Mouse (Mus musculus) heart, postnatal 0 days (tissue): ENCODE measurements around the gene Ptpn6. TPM values are rescaled to one million over a fixed set of nuclear protein-coding genes. Genes with fewer than 3 reads are reported as not detected.
A peak's percentile ranks its signal among the peaks of the same experiment; 100 is the strongest.

Experiments
- ATAC-seq: fragments of 200-750 bp; cut with Nextera tagmentation; 2 replicates; pipeline ENCODE4 v1.8.0; 2017; ENCODE audit warnings: low read depth, moderate number of reproducible peaks, moderate library complexity; ENCODE audit not compliant: insufficient read depth
- DNase-seq: peaks from one replicate; pipeline ENCODE4 v3.0.0-alpha.2; 2016; ENCODE audit warnings: low spot score
- H3K27ac ChIP-seq: fragments of 300-500 bp; sonication (generic); 2 replicates; pipeline ENCODE4 v1.5.1; 2014; ENCODE audit warnings: low read depth, mild to moderate bottlenecking
- H3K27me3 ChIP-seq: fragments of 300-500 bp; sonication (generic); 2 replicates; pipeline ENCODE4 v1.6.1; 2014; ENCODE audit warnings: low read length, mixed read lengths; ENCODE audit not compliant: control insufficient read depth, insufficient read depth
- H3K36me3 ChIP-seq: fragments of 300-500 bp; sonication (generic); replicated peaks from 2 replicates; pipeline ENCODE4 v1.6.1; 2014; ENCODE audit warnings: low read length, mixed read lengths; ENCODE audit not compliant: control insufficient read depth, insufficient read depth
- H3K4me1 ChIP-seq: fragments of 300-500 bp; sonication (generic); 2 replicates; pipeline ENCODE4 v1.6.1; 2014; ENCODE audit warnings: antibody characterized with exemption; ENCODE audit not compliant: control insufficient read depth, insufficient read depth
- H3K4me2 ChIP-seq: fragments of 300-500 bp; sonication (generic); 2 replicates; pipeline ENCODE4 v1.6.1; 2014; ENCODE audit warnings: low read depth, mild to moderate bottlenecking, low read length, moderate library complexity
- H3K4me3 ChIP-seq: fragments of 300-500 bp; sonication (generic); 2 replicates; pipeline ENCODE4 v1.5.1; 2014; ENCODE audit warnings: low read depth, low read length
- H3K9ac ChIP-seq: fragments of 300-500 bp; sonication (generic); replicated peaks from 2 replicates; pipeline ENCODE4 v1.6.1; 2014; ENCODE audit warnings: low read depth, low read length, mixed read lengths
- H3K9me3 ChIP-seq: fragments of 300-500 bp; sonication (generic); replicated peaks from 2 replicates; pipeline ENCODE4 v1.6.1; 2016; ENCODE audit warnings: low read length; ENCODE audit not compliant: control insufficient read depth
- CTCF ChIP-seq: IDR thresholded peaks from 2 replicates; pipeline ENCODE4 v1.5.1; 2016; ENCODE audit warnings: antibody characterized with exemption, control low read depth, low read depth
- EP300 ChIP-seq: IDR thresholded peaks from 2 replicates; pipeline ENCODE4 v1.6.1; 2016; ENCODE audit warnings: antibody characterized with exemption, low read depth
- WGBS: fragments of 180-500 bp; shearing (Covaris S2); extraction: QIAGEN DNeasy Blood & Tissue Kit; methylation state at CpG from one replicate; pipeline ENCODE4 v1.1.7; 2014; 5-methylcytosine and 5-hydroxymethylcytosine counted together
- polyA plus RNA-seq: library from polyadenylated mRNA; unstranded; fragments of >200 nt; fragmentation: Nextera tagmentation; extraction: Ambion mirVana; gene quantifications from 2 replicates; pipeline ENCODE4 v1.2.1, GENCODE M21; 2015
- total RNA-seq: library from RNA; depleted of rRNA; stranded (reverse); fragments of >200 nt; gene quantifications from 2 replicates; pipeline ENCODE4 v1.2.3, GENCODE M21; 2014; ENCODE audit warnings: low replicate concordance

The Ptpn6 gene
- total and polyA plus RNA-seq, 2 experiments from 2014 or later, result 4.5 to 6.3 TPM

DNA sequence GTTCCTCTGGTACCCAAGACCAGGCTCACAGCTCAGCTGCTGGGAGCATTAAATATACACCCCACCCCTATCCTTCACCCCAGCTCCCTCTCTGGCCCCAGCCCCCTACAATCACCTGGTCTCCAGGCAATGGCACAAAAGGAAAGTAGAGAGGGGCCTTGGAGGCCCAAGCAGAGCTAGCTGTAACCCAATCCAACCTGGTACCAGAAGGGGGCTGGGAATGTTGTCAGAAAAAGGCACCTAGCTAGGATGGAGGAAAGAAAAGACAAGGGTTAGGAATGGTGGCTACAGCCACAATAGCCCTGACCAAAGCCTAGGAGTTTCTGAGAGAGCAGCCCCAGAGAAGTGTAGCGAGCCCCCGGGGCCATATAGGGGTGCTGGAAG lies 20.3 kb upstream of the Ptpn6 start:
- Histone ChIP-seq H3K9me3 (no peaks in the 10 kb centered on the region), H3K27ac (peak overlapping the region; percentile 96), H3K36me3 (0 out of 2 replicates have a peak, but pooled peaks cover under 1% of the 10 kb centered on the region), H3K4me1 (peaks cover 43% of the 10 kb centered on the region), H3K4me3 (no peak overlapping the region), H3K27me3 (no peaks in the 10 kb centered on the region), H3K4me2 (peak overlapping the region; percentile 86), H3K9ac (peak overlapping the region; percentile 38)
- ATAC-seq (no peak), DNase-seq (no peak)
- TF ChIP-seq EP300, result no peak
- no peak for TF ChIP-seq CTCF
- 42% methylated on average over 2 of the region's 2 CpGs for WGBS

DNA sequence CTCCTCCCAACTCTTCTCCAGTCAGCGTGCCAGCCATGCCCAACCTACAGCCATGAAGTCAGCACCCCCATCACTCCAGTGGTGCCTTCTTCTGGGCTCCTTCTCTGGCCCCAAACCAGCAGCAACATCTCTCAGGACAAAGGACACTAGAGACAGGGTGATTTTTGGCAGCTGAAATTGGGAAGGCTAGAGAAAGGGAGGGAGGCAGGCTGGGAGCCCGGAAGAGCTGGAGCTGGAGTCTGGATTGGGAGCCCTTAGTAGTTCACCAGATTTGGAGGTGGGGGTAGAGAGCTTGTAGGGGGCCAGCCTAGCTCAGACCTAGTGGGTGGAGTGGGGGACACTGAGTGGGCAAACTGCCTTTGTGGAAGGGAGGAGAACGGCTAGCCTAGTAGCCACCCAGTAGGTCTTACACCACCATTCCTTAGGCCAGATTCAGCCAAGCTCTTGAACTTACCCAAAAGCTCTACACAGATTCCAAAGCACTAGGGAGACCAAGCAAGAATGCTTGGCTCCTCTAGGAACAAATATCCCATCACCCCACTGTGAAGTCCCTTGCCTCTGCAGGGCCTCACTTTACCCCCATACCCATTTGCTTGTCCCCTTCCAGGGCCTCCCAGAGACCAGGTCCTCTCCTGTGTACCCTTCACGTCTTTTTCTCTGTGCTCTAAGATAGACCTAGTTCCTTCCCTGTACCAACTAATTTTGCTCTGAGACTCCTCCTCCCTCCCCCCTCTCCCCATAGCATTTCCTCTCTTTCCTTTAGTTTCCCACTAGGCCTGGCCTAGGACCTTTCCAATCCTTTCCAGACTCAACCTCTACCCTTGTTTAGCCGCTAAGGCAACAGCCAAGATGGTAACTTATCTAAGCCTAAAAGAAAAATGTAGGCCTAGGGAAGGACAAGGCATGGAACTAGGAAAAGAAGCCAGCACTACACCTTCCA lies 19.7 kb upstream of the Ptpn6 start:
- Histone ChIP-seq H3K9me3 (no peaks in the 10 kb centered on the region), H3K36me3 (peaks cover 4% of the 10 kb centered on the region; the same call in 1 of the 2 replicates), H3K27ac (peak overlapping the region; percentile 96), H3K4me2 (peak overlapping the region; percentile 86), H3K4me1 (peaks cover 43% of the 10 kb centered on the region), H3K27me3 (no peaks in the 10 kb centered on the region), H3K9ac (peak overlapping the region; percentile 38), H3K4me3 (peak overlapping the region; percentile 93)
- WGBS, result 23% methylated on average over 5 of the region's 5 CpGs
- ATAC-seq (peak; percentile 15; the same call in 1 of the 2 replicates), DNase-seq (peak; percentile 58)
- no peak for TF ChIP-seq EP300
- TF ChIP-seq CTCF, result no peak

DNA sequence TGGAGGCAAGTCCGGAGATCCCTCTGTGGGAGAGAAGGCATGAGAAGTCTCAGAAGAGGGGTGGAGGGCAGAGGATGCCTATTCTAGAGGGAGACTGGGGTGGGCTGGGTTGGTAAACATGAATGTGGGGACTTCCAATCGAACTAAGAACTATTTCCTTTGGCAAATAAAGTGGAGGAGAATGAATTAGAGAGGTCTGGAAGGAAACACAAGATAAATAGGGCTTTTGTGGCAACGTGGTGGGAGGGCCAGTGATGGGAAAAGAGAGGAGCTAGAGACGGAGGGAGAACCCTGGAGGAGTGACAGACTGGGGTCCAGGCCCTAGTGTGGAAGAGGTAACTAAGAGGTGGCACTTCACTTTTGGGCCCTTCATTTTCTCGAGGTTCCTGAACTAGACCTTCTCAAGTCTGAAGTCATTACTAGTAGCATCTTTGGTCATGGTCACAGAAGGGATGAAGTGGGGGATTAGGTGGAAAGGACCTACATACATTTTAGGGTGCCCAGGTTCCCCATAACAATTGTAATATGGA lies 18.9 kb upstream of the Ptpn6 start:
- peak overlapping the region; percentile 96 for H3K27ac ChIP-seq
- H3K9ac ChIP-seq, result peak overlapping the region; percentile 99
- no peak for TF ChIP-seq CTCF
- no peak for TF ChIP-seq EP300
- ATAC-seq (no peak), DNase-seq (no peak)
- H3K27me3 ChIP-seq, result no peaks in the 10 kb centered on the region
- peak overlapping the region; percentile 93 for H3K4me3 ChIP-seq
- peaks cover 43% of the 10 kb centered on the region for H3K4me1 ChIP-seq
- H3K9me3 ChIP-seq, result no peaks in the 10 kb centered on the region
- H3K4me2 ChIP-seq, result peak overlapping the region; percentile 86
- WGBS, result 15% methylated on average over 5 of the region's 5 CpGs
- peaks cover 4% of the 10 kb centered on the region; the same call in 1 of the 2 replicates for H3K36me3 ChIP-seq

DNA sequence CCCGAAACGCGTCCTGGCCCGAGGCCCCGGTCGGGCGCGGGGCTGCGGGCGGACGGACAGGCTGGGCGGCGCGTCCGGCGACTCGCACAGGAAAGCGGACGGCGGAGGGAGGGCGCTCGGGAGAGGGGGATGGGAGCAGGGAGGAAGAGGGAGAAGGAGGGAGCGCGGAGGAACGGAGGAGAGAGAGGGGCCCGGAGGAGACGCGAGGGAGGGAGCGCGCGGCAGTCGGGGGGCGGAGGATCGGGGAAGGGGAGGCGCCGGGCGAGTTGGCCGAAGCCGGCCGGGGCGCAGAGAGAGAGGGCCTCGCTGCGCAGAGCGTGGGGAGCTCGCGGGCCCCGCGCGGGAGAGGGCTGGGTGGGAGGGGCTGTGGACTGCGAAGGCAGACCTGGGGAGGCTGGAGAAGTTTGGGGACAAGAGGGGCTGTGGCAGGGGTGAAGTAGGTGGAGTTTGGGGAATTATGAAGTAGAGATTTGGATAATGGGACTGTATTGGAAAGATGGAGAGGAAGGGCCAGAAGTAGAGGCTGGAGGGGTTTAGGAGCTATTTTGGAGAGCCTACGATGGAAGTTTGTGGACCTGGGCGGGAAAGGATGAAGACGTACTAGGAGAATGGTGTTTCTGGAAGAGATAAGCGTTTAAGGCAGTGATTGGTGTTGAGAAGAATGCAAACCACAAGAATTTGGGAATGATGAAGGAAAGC lies 18.3 kb upstream of the Ptpn6 start:
- Histone ChIP-seq H3K4me1 (peaks cover 43% of the 10 kb centered on the region), H3K4me2 (peak overlapping the region; percentile 86), H3K27ac (peak overlapping the region; percentile 96), H3K27me3 (no peaks in the 10 kb centered on the region), H3K9ac (peak overlapping the region; percentile 99), H3K4me3 (peak overlapping the region; percentile 93), H3K9me3 (no peaks in the 10 kb centered on the region), H3K36me3 (peaks cover 4% of the 10 kb centered on the region; the same call in 1 of the 2 replicates)
- WGBS, result under 1% methylated on average over 48 of the region's 54 CpGs
- DNase-seq (peak; percentile 80), ATAC-seq (peak; percentile 73)
- TF ChIP-seq CTCF (no peak), EP300 (no peak)

DNA sequence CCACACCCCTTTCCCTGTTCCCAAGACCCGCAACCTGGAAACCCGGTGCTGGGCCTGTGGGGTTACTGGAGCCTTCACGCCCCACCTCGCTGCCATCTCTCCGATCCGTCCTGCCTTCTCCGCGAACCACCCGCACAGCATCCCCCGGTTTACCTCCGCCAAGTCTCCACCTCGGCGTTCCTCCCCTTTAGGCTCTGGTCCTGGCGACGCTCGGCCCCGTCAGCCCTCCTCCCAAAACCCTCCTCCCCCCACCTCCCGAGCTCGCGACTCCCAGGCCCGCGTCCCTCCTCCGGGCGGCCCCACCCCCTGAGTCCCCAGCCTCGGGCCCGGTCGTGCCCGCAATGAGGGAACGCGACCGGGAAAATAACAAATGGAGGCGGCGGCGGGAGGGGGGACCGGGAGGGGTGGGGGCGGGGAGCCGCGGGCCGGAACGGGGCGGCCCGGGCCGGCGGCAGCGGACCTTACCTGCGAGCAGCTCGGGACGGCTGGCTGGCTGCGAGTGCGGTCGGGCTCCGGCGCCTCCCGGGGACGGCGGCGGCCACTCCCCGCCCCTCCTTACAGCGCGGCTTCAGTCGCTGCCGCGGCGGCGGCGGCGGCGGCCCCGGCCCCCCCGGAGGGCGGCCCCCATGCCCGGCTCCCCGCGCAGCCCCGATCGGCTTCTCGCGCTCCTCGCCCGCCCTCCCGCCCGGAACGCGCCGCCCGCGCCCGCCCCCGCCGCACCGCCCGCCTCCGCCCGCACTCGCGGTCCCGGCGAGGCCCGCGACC lies 17.5 kb upstream of the Ptpn6 start, which contains the start of the genes Gm45234 and Atn1:
Gene Gm45234 (minus strand): TSS at position 191 of the 765 bp plus-strand sequence.
Gene Atn1 (minus strand): TSS at position 694 of the 765 bp plus-strand sequence.
- H3K9me3 ChIP-seq, result no peaks in the 10 kb centered on the region
- H3K9ac ChIP-seq, result peak within 1 kb of the TSS; percentile 99
- peaks cover 43% of the 10 kb centered on the region for H3K4me1 ChIP-seq
- peak within 1 kb of the TSS; percentile 93 for H3K4me3 ChIP-seq
- H3K27ac ChIP-seq, result peak within 1 kb of the TSS; percentile 96
- no peaks in the 10 kb centered on the region for H3K27me3 ChIP-seq
- H3K4me2 ChIP-seq, result peak within 1 kb of the TSS; percentile 86
- DNase-seq (peak; percentile 72), ATAC-seq (peak; percentile 59)
- WGBS, result under 1% methylated on average over 67 of the region's 100 CpGs
- TF ChIP-seq EP300, result 0 out of 2 replicates have a peak, but pooled peaks have one; percentile 8
- no peak for TF ChIP-seq CTCF
- peaks cover 4% of the 10 kb centered on the region; the same call in 1 of the 2 replicates for H3K36me3 ChIP-seq
